Mouse (Mus musculus): ENCODE results near the gene Abcc8. TPM values are rescaled to one million over a fixed set of nuclear protein-coding genes. Genes with fewer than 3 reads are reported as not detected.

Abcc8 gene
- polyA plus RNA-seq (2012; rRNA removed): 1.2 and 1.6 TPM in 2 replicates

- DNase-seq (ENCODE audit: low read depth, low spot score): no peak
- WGBS: 2% methylated on average over 72 of the region's 75 CpGs
Measured at GRCm38 (mm10) chr7:46179431-46180275, at the start of gene Abcc8. Abcc8 (minus strand) TSS chr7:46180033.

DNA sequence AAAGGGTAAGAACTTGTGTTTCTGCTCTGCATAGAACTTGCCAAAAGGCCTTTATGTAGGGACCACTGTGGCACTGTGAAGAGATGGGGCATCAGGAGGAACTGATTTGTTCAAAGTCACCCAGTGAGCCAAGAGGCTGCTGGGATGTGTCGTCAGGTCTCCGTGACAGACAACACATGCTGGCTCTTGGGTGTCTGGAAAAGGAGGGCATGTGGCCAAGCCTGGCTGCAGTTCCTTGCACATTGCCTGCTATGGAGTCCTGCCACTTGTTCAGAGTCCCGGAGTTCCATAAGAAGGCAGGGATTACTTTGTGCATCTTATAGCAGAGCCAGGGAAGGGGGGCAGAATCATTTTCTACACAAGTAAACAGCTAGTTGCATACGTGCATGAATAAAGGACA lies 47.1 kb upstream of the Abcc8 start:
- WGBS: 70% methylated on average over 4 of the region's 4 CpGs
- no peak for DNase-seq (ENCODE audit: low read depth, low spot score)

GRCm38 (mm10) chr7:46226253-46226652 lies 46.4 kb upstream of the Abcc8 start:
- peak; percentile 16 for DNase-seq (ENCODE audit: low read depth, low spot score)
- 32% methylated on average over 7 of the region's 7 CpGs for WGBS

GRCm38 (mm10) chr7:46220591-46221129 lies 40.8 kb upstream of the Abcc8 start:
- DNase-seq (ENCODE audit: low read depth, low spot score): no peak
- 47% methylated on average over 8 of the region's 8 CpGs for WGBS

- DNase-seq (ENCODE audit: low read depth, low spot score): peak; percentile 4
- 30% methylated on average over 11 of the region's 11 CpGs for WGBS
Measured at GRCm38 (mm10) chr7:46218415-46218814, 38.6 kb upstream of the Abcc8 start.

GRCm38 (mm10) chr7:46216481-46216880 lies 36.6 kb upstream of the Abcc8 start:
- DNase-seq (ENCODE audit: low read depth, low spot score): no peak
- 69% methylated on average over 2 of the region's 2 CpGs for WGBS

DNA sequence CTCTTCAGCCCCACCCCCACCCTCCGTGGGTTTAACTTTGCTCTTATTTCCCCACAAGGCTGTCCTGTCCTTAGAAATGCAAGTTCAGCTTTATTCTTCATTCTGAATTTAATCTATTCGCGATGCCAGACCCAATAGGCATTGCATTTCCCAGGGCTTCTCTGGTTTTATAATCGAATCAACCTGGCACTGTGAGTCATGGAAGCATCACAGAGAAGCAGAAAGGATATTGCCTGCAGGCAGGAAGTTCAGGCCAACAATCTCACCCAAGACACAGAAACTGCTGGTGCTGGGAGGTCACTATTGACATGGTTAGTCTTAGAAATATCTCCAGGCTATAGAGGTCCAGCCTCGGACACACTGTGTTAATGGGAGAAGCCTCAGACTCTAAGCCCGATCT lies 30.4 kb upstream of the Abcc8 start:
- 86% methylated on average over 6 of the region's 6 CpGs for WGBS
- no peak for DNase-seq (ENCODE audit: low read depth, low spot score)

GRCm38 (mm10) chr7:46208131-46208530 lies 28.3 kb upstream of the Abcc8 start:
- WGBS: 90% methylated on average over 8 of the region's 8 CpGs
- DNase-seq (ENCODE audit: low read depth, low spot score): no peak

- DNase-seq (ENCODE audit: low read depth, low spot score): no peak
- 80% methylated on average over 6 of the region's 6 CpGs for WGBS
Measured at GRCm38 (mm10) chr7:46204775-46205174, 24.9 kb upstream of the Abcc8 start.

DNA sequence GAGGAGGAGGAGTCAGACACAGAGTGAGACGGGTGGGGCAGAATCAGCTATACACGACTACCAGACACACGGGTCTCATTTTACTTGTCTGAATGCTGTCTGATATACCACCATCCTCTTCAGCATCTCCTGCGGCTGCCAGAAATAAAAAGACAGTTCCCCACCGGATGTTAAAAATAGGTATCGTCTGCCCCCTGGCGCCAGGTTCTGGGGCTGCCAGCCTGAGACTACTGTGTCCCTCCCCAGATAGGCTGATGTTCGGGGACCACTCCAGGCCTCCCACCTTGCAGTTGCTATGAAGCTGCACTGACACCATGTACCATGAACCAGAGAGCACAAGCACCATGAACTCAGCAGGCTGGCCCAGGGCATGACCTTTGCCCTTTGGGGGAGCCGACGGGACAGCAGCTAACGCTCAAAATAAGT lies 24.2 kb upstream of the Abcc8 start:
- 55% methylated on average over 11 of the region's 11 CpGs for WGBS
- no peak for DNase-seq (ENCODE audit: low read depth, low spot score)

DNA sequence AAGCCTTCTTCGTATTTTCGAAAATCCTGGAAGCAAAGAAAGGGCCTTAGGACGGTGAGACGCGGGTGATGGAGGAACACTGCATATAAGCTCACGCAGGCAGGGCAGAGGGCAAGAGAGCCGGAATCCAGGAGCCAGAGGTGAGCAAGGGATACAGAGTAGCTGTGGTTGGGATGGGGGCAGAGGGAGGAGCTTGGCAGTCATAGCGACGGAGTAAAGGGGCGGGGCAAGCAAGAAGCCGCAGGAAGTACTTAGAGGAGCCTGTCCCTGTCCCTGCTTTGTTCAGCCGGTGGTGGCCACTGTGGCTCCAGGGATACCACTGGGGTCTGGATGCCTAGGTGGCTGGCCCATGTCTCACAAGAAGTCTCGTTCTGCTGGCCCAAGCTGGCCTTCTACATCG lies 21.8 kb upstream of the Abcc8 start:
- WGBS: 45% methylated on average over 14 of the region's 14 CpGs

GRCm38 (mm10) chr7:46200021-46200420 lies 20.2 kb upstream of the Abcc8 start:
- 66% methylated on average over 6 of the region's 6 CpGs for WGBS
- DNase-seq (ENCODE audit: low read depth, low spot score): no peak

More for the DNA sequence above, 21.8 kb upstream of the Abcc8 start:
- no peak for DNase-seq (ENCODE audit: low read depth, low spot score)

DNA sequence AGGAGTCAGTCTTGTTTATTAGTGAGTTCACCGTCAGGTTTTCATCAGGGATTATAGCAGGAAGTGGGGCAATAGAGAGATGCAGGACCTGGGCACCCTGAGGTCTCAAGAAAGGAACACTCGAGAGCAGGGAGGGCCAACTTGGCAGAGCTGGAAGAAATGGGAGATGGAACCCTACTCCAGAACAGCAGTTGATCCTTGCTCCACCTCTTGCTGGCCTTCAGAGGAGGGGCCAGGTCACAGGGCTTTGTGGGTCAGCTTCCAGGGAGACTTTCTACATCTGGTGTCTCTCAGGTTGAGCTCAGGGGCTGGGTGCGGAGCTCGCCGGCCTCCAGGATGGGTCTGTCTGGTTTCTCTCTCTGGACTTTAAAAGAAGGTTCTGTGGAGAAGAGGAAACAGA lies 15.5 kb upstream of the Abcc8 start:
- DNase-seq (ENCODE audit: low read depth, low spot score): no peak
- 74% methylated on average over 5 of the region's 5 CpGs for WGBS

DNA sequence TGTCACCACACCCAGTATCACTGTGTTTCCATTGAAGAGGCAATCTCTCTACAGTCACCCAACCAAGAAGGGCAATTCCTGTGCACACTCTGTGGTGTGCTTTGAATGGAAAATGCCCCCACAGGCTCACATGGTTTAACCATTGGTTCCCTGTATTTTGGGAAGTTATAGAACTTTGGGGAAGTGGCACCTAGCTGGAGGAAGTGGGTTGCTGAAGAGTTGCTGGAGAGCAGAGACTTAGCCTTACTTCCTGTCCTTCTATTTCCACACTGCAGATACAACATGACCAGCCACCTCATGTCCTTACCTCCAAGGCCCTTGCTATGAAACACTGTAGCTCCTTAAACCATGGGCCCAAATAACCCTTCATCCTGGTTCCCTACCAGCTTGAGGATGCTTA lies 4.4 kb upstream of the Abcc8 start:
- no peak for DNase-seq (ENCODE audit: low read depth, low spot score)

DNA sequence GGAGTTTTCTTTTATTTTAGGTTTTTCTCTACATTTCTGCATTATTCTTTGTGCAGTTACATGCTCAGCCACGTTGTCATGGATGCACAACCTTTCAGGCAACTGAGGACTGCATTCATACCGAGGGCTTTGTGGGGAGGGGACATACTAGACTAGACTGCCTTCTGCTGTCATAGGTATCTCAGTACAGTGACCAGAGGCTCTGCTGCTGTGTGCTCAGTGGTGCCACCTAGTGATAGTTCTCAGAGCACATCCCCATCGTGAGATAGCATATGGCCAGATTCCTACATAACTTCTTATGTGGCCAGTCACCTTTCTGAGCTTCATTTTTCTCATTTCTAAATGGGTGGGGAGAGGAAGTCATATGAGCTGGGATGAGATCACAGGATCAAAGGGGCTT lies 1.8 kb upstream of the Abcc8 start:
- WGBS: 2% methylated on average over 3 of the region's 3 CpGs

GRCm38 (mm10) chr7:46168980-46169379 lies 10.9 kb downstream of the Abcc8 start:
- peak; percentile 55 for DNase-seq (ENCODE audit: low read depth, low spot score)
- 20% methylated on average over 1 of the region's 1 CpGs for WGBS

More for the DNA sequence above, 1.8 kb upstream of the Abcc8 start:
- peak; percentile 27 for DNase-seq (ENCODE audit: low read depth, low spot score)

DNA sequence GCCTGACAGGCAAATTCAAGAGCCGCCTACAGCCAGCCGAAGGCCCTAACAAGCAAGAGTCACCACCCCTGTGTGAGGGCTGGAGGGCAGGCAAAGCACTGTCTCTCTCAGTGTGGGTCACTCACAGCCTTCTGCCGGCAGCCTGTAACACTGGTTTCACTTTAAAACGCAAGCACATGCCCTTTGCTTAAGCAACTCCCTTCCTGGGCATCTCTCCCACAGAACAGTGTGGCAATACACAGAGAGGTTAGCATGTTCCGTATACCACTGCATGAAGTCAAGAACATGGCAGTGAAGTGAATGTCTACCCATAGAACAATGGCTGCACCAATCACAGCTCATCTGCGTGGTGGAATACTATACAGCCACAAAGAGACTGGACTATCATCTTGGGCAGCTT lies 11.4 kb downstream of the Abcc8 start:
- DNase-seq (ENCODE audit: low read depth, low spot score): no peak
- 84% methylated on average over 6 of the region's 6 CpGs for WGBS

DNA sequence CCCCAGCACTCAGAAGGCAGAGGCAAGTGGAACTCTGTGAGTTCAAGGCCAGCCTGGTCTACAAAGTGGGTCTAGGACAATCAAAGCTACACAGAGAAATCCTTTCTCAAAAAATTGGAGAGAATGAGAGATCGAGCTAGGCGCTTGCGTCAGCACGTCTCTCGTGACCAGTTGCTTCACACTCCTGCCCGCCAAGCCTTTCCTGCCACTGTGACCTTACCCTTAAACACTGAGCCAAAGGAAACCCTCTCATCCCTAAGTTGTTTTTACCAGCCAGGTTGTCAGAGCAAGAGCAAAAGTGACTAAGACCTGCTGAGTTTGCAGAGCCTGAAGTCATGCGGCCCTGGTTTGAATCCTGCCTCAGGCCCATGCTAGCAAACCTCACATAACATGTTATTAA lies 11.9 kb downstream of the Abcc8 start:
- WGBS: 90% methylated on average over 7 of the region's 7 CpGs
- DNase-seq (ENCODE audit: low read depth, low spot score): no peak

GRCm38 (mm10) chr7:46165876-46166275 lies 14.0 kb downstream of the Abcc8 start:
- WGBS: 90% methylated on average over 11 of the region's 11 CpGs
- DNase-seq (ENCODE audit: low read depth, low spot score): no peak

- no peak for DNase-seq (ENCODE audit: low read depth, low spot score)
- WGBS: 74% methylated on average over 5 of the region's 5 CpGs
Measured at GRCm38 (mm10) chr7:46162731-46163130, 17.1 kb downstream of the Abcc8 start.

DNA sequence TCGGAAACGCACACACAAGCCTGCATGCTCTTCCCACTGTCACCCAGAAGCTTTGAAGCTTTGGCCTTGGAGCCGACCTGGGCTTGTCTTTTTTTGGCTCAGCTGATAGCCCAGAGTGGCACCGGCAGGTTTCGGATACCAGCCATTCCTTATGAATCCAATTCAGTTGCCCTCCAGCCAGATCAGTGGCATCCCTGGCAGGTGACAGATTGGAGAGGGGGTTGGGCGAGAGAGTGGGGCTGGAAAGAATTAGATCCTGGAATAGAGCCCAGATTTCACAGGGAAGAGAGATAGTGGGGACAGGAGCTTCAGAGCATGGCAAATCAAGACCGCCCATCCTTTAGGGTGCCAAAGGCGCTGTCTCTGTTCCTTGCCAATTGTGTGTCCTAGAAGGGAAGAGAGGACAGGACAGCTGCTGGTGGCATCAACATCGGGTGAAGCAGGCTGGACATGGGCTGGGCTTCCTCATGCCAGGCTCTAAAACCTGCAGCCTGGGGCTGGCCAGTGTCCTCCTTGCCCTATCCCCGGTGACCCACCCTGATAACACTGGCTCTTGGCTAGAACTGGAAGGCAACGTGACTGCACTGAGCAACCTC lies 17.6 kb downstream of the Abcc8 start:
- WGBS: 67% methylated on average over 11 of the region's 11 CpGs
- no peak for DNase-seq (ENCODE audit: low read depth, low spot score)
